Mouse (Mus musculus) skeletal muscle tissue, adult 2 months (tissue): ENCODE measurements around the gene Hist1h3b.

ENCODE experiments used
- DNase-seq: peaks from one replicate; pipeline ENCODE4 v3.0.0-alpha.2; 2012; ENCODE audit warnings: low read depth, low spot score

The Hist1h3b gene

DNA sequence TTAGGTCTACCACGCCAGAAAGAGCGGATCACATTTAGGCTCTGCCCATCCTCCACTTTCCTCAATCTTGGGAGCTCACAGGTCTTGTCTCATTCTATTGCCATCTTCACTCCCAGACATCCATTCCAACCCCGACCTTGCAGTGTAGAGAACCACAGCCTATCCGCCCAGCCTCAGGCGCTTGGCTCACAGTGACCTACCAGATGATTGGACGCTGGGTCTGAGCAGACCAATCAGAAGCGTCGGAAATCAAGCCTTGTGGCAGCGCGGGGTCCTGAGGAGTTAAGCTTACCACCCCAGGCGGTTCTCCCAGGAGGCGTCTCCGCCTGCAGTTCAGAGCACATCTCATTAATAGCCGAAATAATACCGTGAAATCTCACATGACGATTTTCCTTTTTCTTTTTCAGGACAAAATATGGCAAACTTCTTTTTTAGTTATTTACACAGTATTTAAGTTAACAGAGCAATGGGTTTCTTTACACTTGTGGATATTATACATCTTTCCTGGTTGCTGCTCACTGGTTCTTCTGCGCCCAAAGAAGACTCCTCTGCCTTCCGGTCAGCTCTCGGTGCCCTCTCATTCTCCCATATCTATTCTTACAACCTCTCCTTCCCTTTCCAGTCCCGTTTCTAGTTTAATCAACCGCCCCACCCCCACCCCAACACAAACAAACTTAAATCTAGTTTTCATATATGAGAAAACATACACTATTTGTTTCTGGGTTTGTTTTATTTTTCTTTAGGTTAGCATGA lies 20.7 kb downstream of the Hist1h3b start:
- DNase-seq: no peak

DNA sequence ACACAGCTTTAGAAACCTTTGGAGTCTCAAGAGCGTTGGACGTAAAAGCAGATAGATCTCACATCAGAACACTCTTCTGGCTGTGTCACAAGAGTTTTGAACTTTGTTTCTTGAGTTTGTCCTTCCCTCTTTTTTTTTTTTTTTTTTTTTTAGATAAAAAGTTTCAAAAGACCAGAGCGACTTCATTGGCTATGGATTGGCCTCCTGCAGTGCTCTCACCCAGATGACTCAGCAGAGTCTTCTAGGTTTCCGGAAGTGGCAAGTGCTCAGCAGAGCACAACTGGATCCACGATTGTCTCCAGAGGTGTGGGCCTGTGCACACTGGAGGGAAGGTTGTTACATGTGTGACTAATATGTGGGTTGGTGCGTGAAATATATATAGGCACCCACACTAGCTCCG lies 26.3 kb downstream of the Hist1h3b start:
- no peak for DNase-seq

DNA sequence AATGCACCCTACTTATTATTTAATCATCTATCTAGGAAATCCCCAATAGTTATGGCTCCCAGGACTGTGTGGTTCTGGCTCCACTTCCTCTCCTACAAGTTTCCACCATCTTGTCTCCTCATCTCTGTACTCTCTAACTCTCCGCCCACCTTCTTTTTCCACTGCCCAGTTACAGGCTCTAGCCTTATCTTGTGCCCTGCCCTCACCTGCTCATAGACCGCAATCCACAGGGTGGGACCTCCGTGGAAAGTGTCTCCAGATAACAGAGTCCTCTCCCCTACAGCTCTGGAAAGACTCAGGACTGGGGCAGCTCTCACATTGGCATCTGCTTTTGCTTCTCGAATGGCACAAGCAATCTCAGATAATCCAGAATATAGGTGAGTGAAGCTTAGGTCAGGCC lies 27.0 kb downstream of the Hist1h3b start:
- DNase-seq: no peak

DNA sequence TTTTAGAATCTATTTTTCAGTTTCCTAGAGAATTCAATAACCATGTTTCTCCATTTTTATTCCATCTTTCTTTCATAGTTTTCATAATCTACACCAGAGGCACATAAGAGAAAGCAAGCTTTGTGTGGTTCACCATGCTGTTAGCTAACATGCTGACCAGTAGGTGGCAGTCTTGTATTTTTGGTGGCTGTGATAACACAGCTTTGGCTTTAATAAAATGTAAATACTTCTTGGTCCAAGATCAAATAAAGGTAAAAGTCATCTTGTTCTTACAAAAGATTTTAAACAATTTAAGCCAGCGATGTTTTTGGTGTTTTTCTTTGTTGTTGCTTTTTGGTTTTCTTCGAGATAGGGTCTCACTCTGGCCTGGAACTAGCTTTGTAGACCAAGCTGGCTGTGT lies 40.5 kb downstream of the Hist1h3b start:
- peak; percentile 9 for DNase-seq

DNA sequence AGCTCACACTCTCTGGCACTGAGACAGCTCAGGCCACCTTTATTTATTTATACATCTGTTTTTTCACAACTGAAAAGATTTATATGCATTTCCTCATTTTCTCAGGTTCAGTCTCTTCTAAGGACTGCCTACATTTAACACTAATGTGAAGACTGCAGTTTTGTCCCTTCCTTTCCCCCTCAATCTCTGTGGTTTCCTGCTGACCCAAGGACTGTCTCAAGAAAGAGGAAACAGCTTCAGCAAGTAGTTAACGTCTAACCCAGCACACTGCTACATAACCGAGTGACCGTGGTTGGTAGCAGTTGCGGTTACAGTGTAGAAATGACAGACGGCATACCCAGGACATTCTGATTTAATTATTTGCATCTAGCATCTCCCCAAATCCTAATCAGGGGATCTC lies 47.3 kb downstream of the Hist1h3b start:
- peak; percentile 3 for DNase-seq
